Mouse (Mus musculus): ENCODE measurements around the gene Togaram1. TPM values are rescaled to one million over a fixed set of nuclear protein-coding genes. Genes with fewer than 3 reads are reported as not detected.

Togaram1 gene
- polyA plus RNA-seq, 1 experiment from 2014 or later, result 24.5 TPM

DNA sequence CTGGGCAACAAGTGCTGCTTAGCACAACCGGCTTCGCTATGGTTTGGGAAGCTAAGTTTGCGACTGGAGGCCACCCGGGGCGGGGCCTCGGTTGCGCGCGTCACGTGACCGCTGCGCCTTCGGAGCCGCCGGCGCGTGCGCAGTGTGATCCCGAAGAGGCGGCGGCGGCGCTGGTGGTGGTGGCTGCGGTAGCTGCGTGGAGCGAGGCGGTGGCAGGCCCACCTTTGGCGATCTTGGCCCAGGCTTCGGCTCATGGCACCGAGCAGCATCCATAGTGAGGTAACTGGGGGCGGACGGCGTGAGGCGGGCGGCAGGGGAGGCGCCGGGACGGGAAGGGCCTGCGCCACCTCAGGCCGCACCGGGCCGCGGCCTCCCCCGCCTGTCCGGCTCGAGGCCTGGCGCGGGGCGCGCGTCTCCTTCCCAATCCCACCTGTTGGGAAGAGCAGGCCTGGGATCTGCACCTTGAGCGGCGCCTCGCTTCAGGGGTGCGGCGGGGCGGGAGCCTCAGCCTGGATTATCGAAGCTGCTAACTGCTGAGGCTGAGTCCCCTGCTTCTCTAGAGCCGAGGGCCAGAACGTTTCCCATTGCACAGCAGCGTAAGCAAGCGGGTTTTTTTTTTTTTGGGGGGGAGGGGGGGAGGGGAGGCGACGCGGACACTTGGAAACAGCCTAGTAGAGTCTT lies 70.7 kb downstream of the Togaram1 start, which contains the start of gene Prpf39:
TSS of gene Prpf39 (plus strand) at position 144 of the 681 bp plus-strand sequence.
- Histone ChIP-seq H3K36me3 (ENCODE audit: control insufficient read depth, insufficient read depth, low read length) (no peaks in the 10 kb centered on the region), H3K4me2 (ENCODE audit: low read length) (peak within 1 kb of the TSS; percentile 64), H3K4me1 (ENCODE audit: control insufficient read depth, insufficient read depth, low read length) (peaks cover 24% of the 10 kb centered on the region), H3K27ac (ENCODE audit: low read length) (peak within 1 kb of the TSS; percentile 76), H3K27me3 (ENCODE audit: control insufficient read depth, insufficient read depth, low read depth, low read length) (no peaks in the 10 kb centered on the region), H3K9ac (ENCODE audit: low read depth, low read length) (peak within 1 kb of the TSS; percentile 92), H3K4me3 (ENCODE audit: low read depth, low read length) (peak within 1 kb of the TSS; percentile 95), H3K9me3 (replicated peaks; ENCODE audit: control insufficient read depth, low read length, poor library complexity, severe bottlenecking) (no peaks in the 10 kb centered on the region)
- under 1% methylated on average over 63 of the region's 65 CpGs for WGBS
- peak; percentile 95 for ATAC-seq

DNA sequence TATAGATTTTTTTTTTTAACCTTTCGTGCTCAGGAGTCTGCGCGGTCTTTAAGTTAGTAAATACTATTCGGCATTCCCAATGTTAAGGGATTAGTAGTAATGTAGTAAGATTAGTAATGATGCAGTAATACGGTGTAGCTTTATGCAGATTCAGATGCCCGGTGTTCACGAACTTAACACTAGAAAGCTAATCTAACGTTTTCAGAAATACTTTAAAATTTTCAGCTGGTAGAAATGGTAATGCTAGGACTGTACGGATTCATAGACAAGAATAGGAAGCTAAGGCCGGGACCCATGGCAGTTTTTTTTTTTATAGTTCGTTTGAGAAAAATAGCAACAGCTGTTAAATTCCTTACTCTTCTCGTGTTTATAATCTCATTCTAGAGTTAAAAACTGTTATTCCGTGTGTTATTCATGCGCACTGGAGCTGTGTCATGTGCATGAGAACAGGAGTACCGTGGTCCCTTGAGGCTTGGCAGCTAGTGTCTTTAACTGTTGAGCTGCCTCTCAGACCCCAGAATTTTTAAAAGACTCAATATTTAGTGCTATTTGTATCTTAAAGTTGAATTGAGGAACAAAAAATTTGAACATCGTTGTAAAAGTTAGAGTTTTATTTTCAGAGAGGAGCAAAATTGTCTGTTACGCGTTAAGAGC lies 71.4 kb downstream of the Togaram1 start:
- Histone ChIP-seq H3K4me3 (ENCODE audit: low read depth, low read length) (peak overlapping the region; percentile 95), H3K27ac (ENCODE audit: low read length) (no peak overlapping the region), H3K4me1 (ENCODE audit: control insufficient read depth, insufficient read depth, low read length) (peaks cover 24% of the 10 kb centered on the region), H3K36me3 (ENCODE audit: control insufficient read depth, insufficient read depth, low read length) (no peaks in the 10 kb centered on the region), H3K9ac (ENCODE audit: low read depth, low read length) (peak overlapping the region; percentile 92), H3K4me2 (ENCODE audit: low read length) (peak overlapping the region; percentile 64), H3K9me3 (replicated peaks; ENCODE audit: control insufficient read depth, low read length, poor library complexity, severe bottlenecking) (no peaks in the 10 kb centered on the region), H3K27me3 (ENCODE audit: control insufficient read depth, insufficient read depth, low read depth, low read length) (no peaks in the 10 kb centered on the region)
- peak; percentile 43 for ATAC-seq
- WGBS, result 17% methylated on average over 18 of the region's 18 CpGs

DNA sequence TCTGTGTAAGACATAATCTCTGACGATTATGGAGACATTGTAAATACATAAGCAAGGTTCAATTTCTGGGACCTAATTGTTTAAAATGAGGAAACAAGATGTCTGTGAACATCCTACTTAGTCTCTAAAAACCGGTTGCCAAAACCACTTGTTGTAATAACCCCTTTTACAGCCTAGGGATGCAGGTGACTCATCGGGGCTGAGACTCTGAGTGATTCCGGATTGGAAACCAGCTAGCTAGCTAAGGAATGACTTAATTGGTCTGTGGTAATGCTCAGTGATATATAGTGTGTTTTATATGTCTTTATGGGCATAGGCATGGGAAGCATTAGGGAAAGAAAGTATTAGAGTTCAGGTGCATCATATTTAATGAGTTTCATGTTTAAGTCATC lies 71.9 kb downstream of the Togaram1 start:
- H3K9ac ChIP-seq (ENCODE audit: low read depth, low read length), result no peak overlapping the region
- no peaks in the 10 kb centered on the region for H3K36me3 ChIP-seq (ENCODE audit: control insufficient read depth, insufficient read depth, low read length)
- peak overlapping the region; percentile 64 for H3K4me2 ChIP-seq (ENCODE audit: low read length)
- H3K9me3 ChIP-seq (replicated peaks; ENCODE audit: control insufficient read depth, low read length, poor library complexity, severe bottlenecking), result no peaks in the 10 kb centered on the region
- 45% methylated on average over 4 of the region's 4 CpGs for WGBS
- peaks cover 24% of the 10 kb centered on the region for H3K4me1 ChIP-seq (ENCODE audit: control insufficient read depth, insufficient read depth, low read length)
- no peak for ATAC-seq
- H3K27ac ChIP-seq (ENCODE audit: low read length), result no peak overlapping the region
- H3K4me3 ChIP-seq (ENCODE audit: low read depth, low read length), result peak overlapping the region; percentile 95
- H3K27me3 ChIP-seq (ENCODE audit: control insufficient read depth, insufficient read depth, low read depth, low read length), result no peaks in the 10 kb centered on the region

DNA sequence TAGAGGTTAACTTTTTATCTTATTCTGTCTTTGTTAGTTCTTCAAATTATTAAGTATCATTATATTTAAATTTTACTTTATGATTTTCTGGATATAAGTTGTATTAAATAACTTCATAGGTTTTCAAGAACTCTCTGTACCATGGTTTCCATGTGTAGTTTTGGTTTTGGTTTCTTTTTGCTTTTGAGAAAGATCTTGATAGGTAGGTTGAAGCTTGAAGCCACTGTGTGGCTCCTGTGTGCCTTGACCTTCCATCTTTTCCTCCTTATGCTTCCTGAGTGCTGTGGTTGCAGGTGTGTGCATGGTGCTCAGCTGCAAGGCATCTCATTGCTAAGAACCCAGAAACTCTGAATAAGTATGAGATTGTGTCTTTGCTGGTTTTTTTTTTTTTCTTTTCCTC lies 83.2 kb downstream of the Togaram1 start:
- Histone ChIP-seq H3K27ac (ENCODE audit: low read length) (no peak overlapping the region), H3K4me1 (ENCODE audit: control insufficient read depth, insufficient read depth, low read length) (no peaks in the 10 kb centered on the region), H3K9ac (ENCODE audit: low read depth, low read length) (no peak overlapping the region), H3K9me3 (replicated peaks; ENCODE audit: control insufficient read depth, low read length, poor library complexity, severe bottlenecking) (no peaks in the 10 kb centered on the region), H3K4me2 (ENCODE audit: low read length) (no peak overlapping the region), H3K27me3 (ENCODE audit: control insufficient read depth, insufficient read depth, low read depth, low read length) (no peaks in the 10 kb centered on the region), H3K4me3 (ENCODE audit: low read depth, low read length) (no peak overlapping the region), H3K36me3 (ENCODE audit: control insufficient read depth, insufficient read depth, low read length) (peaks cover 8% of the 10 kb centered on the region)
- no peak for ATAC-seq

DNA sequence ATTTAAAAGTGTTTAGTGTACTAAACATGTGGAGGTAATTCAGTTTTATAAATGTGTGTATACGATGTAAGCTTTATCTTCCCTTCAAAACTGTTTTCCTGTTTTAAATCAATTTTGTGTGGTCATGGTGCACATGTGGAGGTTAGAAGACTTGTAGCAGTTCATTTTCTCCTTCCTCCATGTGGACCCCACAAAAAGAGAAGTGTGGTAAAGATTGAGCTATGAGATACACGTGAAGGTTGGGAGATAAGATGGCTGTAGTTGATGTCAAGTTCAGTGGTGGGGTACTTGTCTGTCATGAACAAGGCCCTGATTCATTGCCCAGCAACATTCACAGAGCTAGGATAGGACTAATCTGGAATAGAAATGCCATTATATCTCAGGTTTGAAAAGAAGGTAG lies 92.6 kb downstream of the Togaram1 start:
- no peak for ATAC-seq

DNA sequence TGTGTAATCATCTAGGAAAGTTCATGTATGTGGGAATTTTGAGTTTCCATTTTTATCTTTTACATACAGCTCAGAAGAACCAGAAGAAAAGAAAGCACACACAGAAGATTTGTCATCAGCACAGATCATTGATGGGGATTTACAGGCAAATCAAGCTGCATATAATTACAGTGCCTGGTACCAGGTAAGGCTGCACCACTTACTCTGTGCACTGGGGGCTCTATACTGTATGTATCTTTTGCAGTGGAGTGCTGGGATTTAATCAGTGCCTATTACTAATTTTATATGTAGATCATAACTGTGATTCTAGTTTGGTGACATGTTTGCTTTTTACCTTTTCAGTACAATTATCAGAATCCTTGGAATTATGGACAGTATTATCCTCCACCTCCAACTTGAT lies 95.5 kb downstream of the Togaram1 start:
- H3K27me3 ChIP-seq (ENCODE audit: control insufficient read depth, insufficient read depth, low read depth, low read length), result no peaks in the 10 kb centered on the region
- ATAC-seq, result no peak
- H3K27ac ChIP-seq (ENCODE audit: low read length), result no peak overlapping the region
- peaks cover 31% of the 10 kb centered on the region for H3K36me3 ChIP-seq (ENCODE audit: control insufficient read depth, insufficient read depth, low read length)
- no peaks in the 10 kb centered on the region for H3K4me1 ChIP-seq (ENCODE audit: control insufficient read depth, insufficient read depth, low read length)
- no peak overlapping the region for H3K9ac ChIP-seq (ENCODE audit: low read depth, low read length)
- H3K4me2 ChIP-seq (ENCODE audit: low read length), result no peak overlapping the region
- H3K4me3 ChIP-seq (ENCODE audit: low read depth, low read length), result no peak overlapping the region
- no peaks in the 10 kb centered on the region for H3K9me3 ChIP-seq (replicated peaks; ENCODE audit: control insufficient read depth, low read length, poor library complexity, severe bottlenecking)

More for the DNA sequence above, 92.6 kb downstream of the Togaram1 start:
- H3K27ac ChIP-seq (ENCODE audit: low read length), result no peak overlapping the region
- H3K36me3 ChIP-seq (ENCODE audit: control insufficient read depth, insufficient read depth, low read length), result peaks cover 27% of the 10 kb centered on the region
- H3K9ac ChIP-seq (ENCODE audit: low read depth, low read length), result no peak overlapping the region
- H3K9me3 ChIP-seq (replicated peaks; ENCODE audit: control insufficient read depth, low read length, poor library complexity, severe bottlenecking), result no peaks in the 10 kb centered on the region
- no peak overlapping the region for H3K4me2 ChIP-seq (ENCODE audit: low read length)
- no peak overlapping the region for H3K4me3 ChIP-seq (ENCODE audit: low read depth, low read length)
- H3K4me1 ChIP-seq (ENCODE audit: control insufficient read depth, insufficient read depth, low read length), result no peaks in the 10 kb centered on the region
- no peaks in the 10 kb centered on the region for H3K27me3 ChIP-seq (ENCODE audit: control insufficient read depth, insufficient read depth, low read depth, low read length)
- WGBS, result 86% methylated on average over 2 of the region's 2 CpGs

DNA sequence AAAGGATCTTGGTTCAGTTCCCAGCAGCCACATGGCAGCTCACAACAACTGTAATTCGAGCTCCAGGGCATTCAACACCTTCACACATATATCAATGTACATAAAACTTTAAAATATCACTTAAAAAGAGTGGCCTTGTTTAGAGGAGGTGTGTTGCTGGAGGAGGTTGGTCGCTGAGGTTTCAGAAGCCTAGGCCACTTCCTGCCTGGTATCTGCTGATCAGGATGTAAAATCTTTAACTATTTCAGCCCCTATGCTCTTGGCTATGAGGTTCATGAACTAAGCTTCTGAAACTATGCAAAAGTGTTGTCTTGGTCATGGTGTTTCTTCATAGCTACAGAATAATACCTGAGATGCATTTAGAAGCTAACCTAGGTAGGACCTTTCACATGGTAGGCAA lies 99.6 kb downstream of the Togaram1 start:
- H3K4me3 ChIP-seq (ENCODE audit: low read depth, low read length), result no peak overlapping the region
- 89% methylated on average over 2 of the region's 2 CpGs for WGBS
- H3K9ac ChIP-seq (ENCODE audit: low read depth, low read length), result no peak overlapping the region
- H3K27me3 ChIP-seq (ENCODE audit: control insufficient read depth, insufficient read depth, low read depth, low read length), result no peaks in the 10 kb centered on the region
- H3K9me3 ChIP-seq (replicated peaks; ENCODE audit: control insufficient read depth, low read length, poor library complexity, severe bottlenecking), result no peaks in the 10 kb centered on the region
- no peak overlapping the region for H3K27ac ChIP-seq (ENCODE audit: low read length)
- no peak for ATAC-seq
- H3K4me2 ChIP-seq (ENCODE audit: low read length), result no peak overlapping the region
- peaks cover 38% of the 10 kb centered on the region for H3K36me3 ChIP-seq (ENCODE audit: control insufficient read depth, insufficient read depth, low read length)
- no peaks in the 10 kb centered on the region for H3K4me1 ChIP-seq (ENCODE audit: control insufficient read depth, insufficient read depth, low read length)

DNA sequence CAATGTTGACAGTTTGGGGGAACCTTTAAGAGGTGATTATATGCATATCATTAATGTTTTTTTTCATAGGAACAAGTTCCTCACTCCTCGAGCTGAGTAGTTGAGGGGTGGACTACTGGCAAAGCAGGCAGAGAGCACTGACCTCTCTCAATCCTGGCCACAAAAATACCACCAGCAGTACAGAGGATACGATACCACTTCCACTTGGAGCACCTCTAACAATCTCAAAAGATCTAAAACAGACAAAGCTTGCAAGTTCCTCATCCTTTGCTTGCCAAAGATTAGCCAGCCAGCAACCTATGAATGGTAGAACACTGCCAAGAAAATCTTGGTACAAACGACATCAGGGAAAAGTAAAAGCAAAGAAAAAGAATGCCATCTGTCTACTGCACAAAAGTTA lies 100.6 kb downstream of the Togaram1 start:
- Histone ChIP-seq H3K4me3 (ENCODE audit: low read depth, low read length) (no peak overlapping the region), H3K36me3 (ENCODE audit: control insufficient read depth, insufficient read depth, low read length) (peaks cover 30% of the 10 kb centered on the region), H3K27ac (ENCODE audit: low read length) (no peak overlapping the region), H3K9me3 (replicated peaks; ENCODE audit: control insufficient read depth, low read length, poor library complexity, severe bottlenecking) (no peaks in the 10 kb centered on the region), H3K4me2 (ENCODE audit: low read length) (no peak overlapping the region), H3K9ac (ENCODE audit: low read depth, low read length) (no peak overlapping the region), H3K27me3 (ENCODE audit: control insufficient read depth, insufficient read depth, low read depth, low read length) (no peaks in the 10 kb centered on the region), H3K4me1 (ENCODE audit: control insufficient read depth, insufficient read depth, low read length) (no peaks in the 10 kb centered on the region)
- ATAC-seq, result no peak
- WGBS, result 65% methylated on average over 3 of the region's 3 CpGs

DNA sequence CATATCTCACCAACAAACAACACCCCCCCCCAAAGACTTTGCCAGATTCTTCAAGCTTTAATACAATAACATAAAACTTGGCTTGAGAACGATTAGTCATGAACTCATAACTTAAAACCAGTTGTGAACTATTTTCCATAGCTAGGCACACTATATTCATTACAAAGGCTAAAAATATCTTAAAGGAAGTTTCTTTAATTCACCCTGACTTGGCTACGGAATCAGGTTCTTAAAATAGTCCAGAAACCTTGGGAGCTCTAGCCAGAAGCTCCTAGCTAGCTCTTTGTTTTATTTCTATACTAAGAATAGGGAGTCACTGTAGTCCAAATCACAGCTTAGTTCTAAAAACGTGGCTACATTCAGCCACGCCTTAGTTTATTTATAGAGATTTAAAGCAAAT lies 102.8 kb downstream of the Togaram1 start:
- Histone ChIP-seq H3K36me3 (ENCODE audit: control insufficient read depth, insufficient read depth, low read length) (peaks cover 23% of the 10 kb centered on the region), H3K9me3 (replicated peaks; ENCODE audit: control insufficient read depth, low read length, poor library complexity, severe bottlenecking) (no peaks in the 10 kb centered on the region), H3K4me1 (ENCODE audit: control insufficient read depth, insufficient read depth, low read length) (0 out of 2 replicates have a peak, but pooled peaks cover 3% of the 10 kb centered on the region), H3K27ac (ENCODE audit: low read length) (no peak overlapping the region), H3K4me3 (ENCODE audit: low read depth, low read length) (no peak overlapping the region), H3K27me3 (ENCODE audit: control insufficient read depth, insufficient read depth, low read depth, low read length) (no peaks in the 10 kb centered on the region), H3K4me2 (ENCODE audit: low read length) (no peak overlapping the region), H3K9ac (ENCODE audit: low read depth, low read length) (no peak overlapping the region)
- ATAC-seq, result no peak
- 86% methylated on average over 4 of the region's 4 CpGs for WGBS
